Mouse (Mus musculus) G1E (cell line): ENCODE data around the gene Tns4.

ENCODE experiments used
- CTCF ChIP-seq: IDR thresholded peaks from 2 replicates; pipeline ENCODE4 v1.5.1; 2012; ENCODE audit warnings: low read depth, low read length, inconsistent platforms, mixed read lengths
- GATA1 ChIP-seq: IDR thresholded peaks from 2 replicates; pipeline ENCODE4 v1.6.1; 2012; ENCODE audit warnings: borderline replicate concordance, low read length, inconsistent platforms, mixed read lengths

- no peak for TF ChIP-seq CTCF
- no peak for TF ChIP-seq GATA1
Measured at GRCm38 (mm10) chr11:99089077-99089601, at the start of gene Tns4.
